Mouse (Mus musculus) hindbrain, embryonic 10.5 days (tissue): ENCODE measurements around the gene Sik3. TPM values are rescaled to one million over a fixed set of nuclear protein-coding genes. Genes with fewer than 3 reads are reported as not detected.
"Not testable (repeated sequence)": the region's sequence is repeated elsewhere in the genome, so short reads cannot be mapped to it uniquely, and the experiment has no call there.

Experiments used
- DNase-seq: peaks from one replicate; pipeline ENCODE4 v3.0.0-alpha.2; 2017; ENCODE audit warnings: low spot score
- H3K27ac ChIP-seq: fragments of 300-500 bp; sonication (generic); 2 replicates; pipeline ENCODE4 v1.5.1; 2016; ENCODE audit warnings: mild to moderate bottlenecking, moderate library complexity
- H3K27me3 ChIP-seq: fragments of 300-500 bp; sonication (generic); 2 replicates; pipeline ENCODE4 v1.6.1; 2016; ENCODE audit warnings: mild to moderate bottlenecking; ENCODE audit not compliant: poor library complexity, insufficient read depth, severe bottlenecking
- H3K36me3 ChIP-seq: fragments of 300-500 bp; sonication (generic); 2 replicates; pipeline ENCODE4 v1.6.1; 2016; ENCODE audit warnings: mild to moderate bottlenecking, moderate library complexity
- H3K4me1 ChIP-seq: fragments of 300-500 bp; sonication (generic); replicated peaks from 2 replicates; pipeline ENCODE4 v1.6.1; 2016; ENCODE audit warnings: mild to moderate bottlenecking
- H3K4me3 ChIP-seq: fragments of 300-500 bp; sonication (generic); 2 replicates; pipeline ENCODE4 v1.5.1; 2016; ENCODE audit warnings: mild to moderate bottlenecking, moderate library complexity
- H3K9me3 ChIP-seq: fragments of 300-500 bp; sonication (generic); 2 replicates; pipeline ENCODE4 v1.6.1; 2016; ENCODE audit warnings: mild to moderate bottlenecking, moderate library complexity
- WGBS: fragments of 180-500 bp; shearing (Covaris S2); methylation state at CpG from one replicate; pipeline ENCODE4 v1.1.7; 2016; 5-methylcytosine and 5-hydroxymethylcytosine counted together
- polyA plus RNA-seq: library from polyadenylated mRNA; unstranded; fragments of >200 nt; fragmentation: Nextera tagmentation; extraction: Ambion mirVana; gene quantifications from 2 replicates; pipeline ENCODE4 v1.2.1, GENCODE M21; 2016

Gene Sik3
- polyA plus RNA-seq, 1 experiment from 2014 or later: 7.1 TPM

GRCm38 (mm10) chr9:46072101-46072835 lies 59.6 kb downstream of the Sik3 start:
- DNase-seq: no peak
- H3K9me3 ChIP-seq: no peaks in the 10 kb centered on the region
- no peak overlapping the region for H3K4me3 ChIP-seq
- H3K27me3 ChIP-seq: no peaks in the 10 kb centered on the region
- no peak overlapping the region for H3K27ac ChIP-seq
- WGBS: 71% methylated on average over 9 of the region's 9 CpGs
- peaks cover 10% of the 10 kb centered on the region for H3K4me1 ChIP-seq
- no peaks in the 10 kb centered on the region for H3K36me3 ChIP-seq

- Histone ChIP-seq H3K4me3 (no peak overlapping the region), H3K9me3 (no peaks in the 10 kb centered on the region), H3K27ac (no peak overlapping the region), H3K4me1 (no peaks in the 10 kb centered on the region), H3K27me3 (no peaks in the 10 kb centered on the region), H3K36me3 (no peaks in the 10 kb centered on the region)
- WGBS: 90% methylated on average over 3 of the region's 3 CpGs
- DNase-seq: no peak
These were observed 60.8 kb downstream of the Sik3 start for GRCm38 (mm10) chr9:46073443-46073842.

GRCm38 (mm10) chr9:46075578-46075977 lies 63.0 kb downstream of the Sik3 start:
- DNase-seq: no peak
- H3K4me1 ChIP-seq: no peaks in the 10 kb centered on the region
- 77% methylated on average over 2 of the region's 2 CpGs for WGBS
- H3K4me3 ChIP-seq: no peak overlapping the region
- H3K27ac ChIP-seq: no peak overlapping the region
- H3K36me3 ChIP-seq: no peaks in the 10 kb centered on the region
- H3K9me3 ChIP-seq: no peaks in the 10 kb centered on the region
- H3K27me3 ChIP-seq: no peaks in the 10 kb centered on the region

- Histone ChIP-seq H3K9me3 (no peaks in the 10 kb centered on the region), H3K36me3 (no peaks in the 10 kb centered on the region), H3K4me1 (0 out of 2 replicates have a peak, but pooled peaks cover 9% of the 10 kb centered on the region), H3K27me3 (no peaks in the 10 kb centered on the region), H3K27ac (no peak overlapping the region), H3K4me3 (no peak overlapping the region)
- DNase-seq: no peak
- 82% methylated on average over 6 of the region's 6 CpGs for WGBS
These were observed 69.8 kb downstream of the Sik3 start for GRCm38 (mm10) chr9:46082381-46082821.

GRCm38 (mm10) chr9:46083490-46083893 lies 70.9 kb downstream of the Sik3 start:
- H3K27ac ChIP-seq: no peak overlapping the region
- no peaks in the 10 kb centered on the region for H3K9me3 ChIP-seq
- H3K36me3 ChIP-seq: no peaks in the 10 kb centered on the region
- 0 out of 2 replicates have a peak, but pooled peaks cover 15% of the 10 kb centered on the region for H3K4me1 ChIP-seq
- no peak for DNase-seq
- H3K27me3 ChIP-seq: no peaks in the 10 kb centered on the region
- no peak overlapping the region for H3K4me3 ChIP-seq
- WGBS: 94% methylated on average over 7 of the region's 7 CpGs

GRCm38 (mm10) chr9:46085898-46086297 lies 73.3 kb downstream of the Sik3 start:
- peaks cover 26% of the 10 kb centered on the region; the same call in 1 of the 2 replicates for H3K4me1 ChIP-seq
- WGBS: 75% methylated on average over 7 of the region's 7 CpGs
- H3K4me3 ChIP-seq: no peak overlapping the region
- no peak overlapping the region for H3K27ac ChIP-seq
- no peaks in the 10 kb centered on the region for H3K36me3 ChIP-seq
- DNase-seq: no peak
- H3K9me3 ChIP-seq: no peaks in the 10 kb centered on the region
- no peaks in the 10 kb centered on the region for H3K27me3 ChIP-seq

GRCm38 (mm10) chr9:46086826-46087225 lies 74.2 kb downstream of the Sik3 start:
- whole genome bisulfite sequencing: 85% methylated on average over 3 of the region's 3 CpGs
- no peaks in the 10 kb centered on the region for H3K27me3 ChIP-seq
- H3K9me3 ChIP-seq: no peaks in the 10 kb centered on the region
- H3K27ac ChIP-seq: no peak overlapping the region
- no peaks in the 10 kb centered on the region for H3K36me3 ChIP-seq
- no peak overlapping the region for H3K4me3 ChIP-seq
- no peak for DNase-seq
- peaks cover 26% of the 10 kb centered on the region; the same call in 1 of the 2 replicates for H3K4me1 ChIP-seq

- no peak overlapping the region for H3K4me3 ChIP-seq
- H3K27me3 ChIP-seq: no peaks in the 10 kb centered on the region
- WGBS: 88% methylated on average over 5 of the region's 5 CpGs
- H3K4me1 ChIP-seq: peaks cover 22% of the 10 kb centered on the region; the same call in 1 of the 2 replicates
- no peaks in the 10 kb centered on the region for H3K9me3 ChIP-seq
- no peak for DNase-seq
- H3K27ac ChIP-seq: no peak overlapping the region
- no peaks in the 10 kb centered on the region for H3K36me3 ChIP-seq
These were observed 74.8 kb downstream of the Sik3 start for GRCm38 (mm10) chr9:46087461-46087860.

- DNase-seq: no peak
- Histone ChIP-seq H3K27ac (no peak overlapping the region), H3K27me3 (no peaks in the 10 kb centered on the region), H3K4me3 (no peak overlapping the region), H3K4me1 (peaks cover 19% of the 10 kb centered on the region; the same call in 1 of the 2 replicates), H3K36me3 (no peaks in the 10 kb centered on the region), H3K9me3 (no peaks in the 10 kb centered on the region)
- WGBS: 91% methylated on average over 10 of the region's 10 CpGs
These were observed 76.1 kb downstream of the Sik3 start for GRCm38 (mm10) chr9:46088722-46089121.

- H3K4me3 ChIP-seq: no peak overlapping the region
- H3K27me3 ChIP-seq: no peaks in the 10 kb centered on the region
- no peak overlapping the region for H3K27ac ChIP-seq
- no peaks in the 10 kb centered on the region for H3K36me3 ChIP-seq
- 51% methylated on average over 4 of the region's 4 CpGs for WGBS
- no peak for DNase-seq
- H3K4me1 ChIP-seq: peaks cover 19% of the 10 kb centered on the region; the same call in 1 of the 2 replicates
- H3K9me3 ChIP-seq: no peaks in the 10 kb centered on the region
These were observed 77.4 kb downstream of the Sik3 start for GRCm38 (mm10) chr9:46090066-46090465.

- peaks cover 19% of the 10 kb centered on the region; the same call in 1 of the 2 replicates for H3K4me1 ChIP-seq
- not testable (repeated sequence) for H3K27me3 ChIP-seq, H3K36me3 ChIP-seq, H3K9me3 ChIP-seq, DNase-seq, H3K4me3 ChIP-seq, H3K27ac ChIP-seq
- 64% methylated on average over 1 of the region's 1 CpGs for WGBS
These were observed 78.5 kb downstream of the Sik3 start for GRCm38 (mm10) chr9:46091157-46091556.

- Histone ChIP-seq H3K4me1 (peaks cover 24% of the 10 kb centered on the region; the same call in 1 of the 2 replicates), H3K36me3 (no peaks in the 10 kb centered on the region), H3K27me3 (no peaks in the 10 kb centered on the region), H3K9me3 (no peaks in the 10 kb centered on the region), H3K27ac (no peak overlapping the region), H3K4me3 (no peak overlapping the region)
- no peak for DNase-seq
- WGBS: 92% methylated on average over 6 of the region's 6 CpGs
These were observed 80.0 kb downstream of the Sik3 start for GRCm38 (mm10) chr9:46092633-46093032.

- no peaks in the 10 kb centered on the region for H3K36me3 ChIP-seq
- H3K9me3 ChIP-seq: no peaks in the 10 kb centered on the region
- no peak overlapping the region for H3K27ac ChIP-seq
- no peak for DNase-seq
- H3K27me3 ChIP-seq: no peaks in the 10 kb centered on the region
- peaks cover 9% of the 10 kb centered on the region; the same call in 1 of the 2 replicates for H3K4me1 ChIP-seq
- H3K4me3 ChIP-seq: no peak overlapping the region
- WGBS: 88% methylated on average over 15 of the region's 15 CpGs
These were observed 85.9 kb downstream of the Sik3 start for GRCm38 (mm10) chr9:46098360-46098985.
